Mouse (Mus musculus) spleen, adult 2 months (tissue): Measurements from ENCODE around the gene Crybb3. TPM values are rescaled to one million over a fixed set of nuclear protein-coding genes. Genes with fewer than 3 reads are reported as not detected.

ENCODE experiments used
- DNase-seq, 2 experiments: peaks; one replicate each; pipeline versions ENCODE4 v3.0.0 to v3.0.0-alpha.2; 2012 to 2021; ENCODE audit warnings: low spot score in 2 of 2, low read depth in 1 of 2
- H3K27ac ChIP-seq: fragments of 200-500 bp; 2 replicates; pipeline ENCODE4 v1.5.1; 2012; ENCODE audit warnings: low read length, inconsistent platforms; ENCODE audit not compliant: insufficient read depth
- H3K27me3 ChIP-seq: fragments of 200-500 bp; 2 replicates; pipeline ENCODE4 v1.6.1; 2012; ENCODE audit warnings: mild to moderate bottlenecking, moderate library complexity, low read length, inconsistent platforms; ENCODE audit not compliant: control insufficient read depth, insufficient read depth
- H3K36me3 ChIP-seq: fragments of 200-500 bp; 2 replicates; pipeline ENCODE4 v1.6.1; 2012; ENCODE audit warnings: mild to moderate bottlenecking, low read length, inconsistent platforms; ENCODE audit not compliant: control insufficient read depth, insufficient read depth
- H3K4me1 ChIP-seq: fragments of 200-500 bp; 2 replicates; pipeline ENCODE4 v1.6.1; 2011; ENCODE audit warnings: inconsistent platforms; ENCODE audit not compliant: control insufficient read depth, insufficient read depth, insufficient read length
- H3K4me3 ChIP-seq: fragments of 200-500 bp; 2 replicates; pipeline ENCODE4 v1.5.1; 2011; ENCODE audit warnings: mild to moderate bottlenecking, inconsistent platforms; ENCODE audit not compliant: insufficient read depth, insufficient read length; ENCODE audit errors: extremely low read depth
- CTCF ChIP-seq: fragments of 200-500 bp; IDR thresholded peaks from 2 replicates; pipeline ENCODE4 v1.5.1; 2011; ENCODE audit warnings: mild to moderate bottlenecking, inconsistent platforms; ENCODE audit not compliant: insufficient read depth, insufficient read length, insufficient replicate concordance; ENCODE audit errors: extremely low read depth
- POLR2A ChIP-seq: fragments of 200-500 bp; IDR thresholded peaks from 2 replicates; pipeline ENCODE4 v1.6.1; 2011; ENCODE audit warnings: low read depth, low read length, inconsistent platforms
- WGBS: fragments of 180-500 bp; shearing (Covaris S2); methylation state at CpG from one replicate; pipeline ENCODE4 v1.1.7; 2018; 5-methylcytosine and 5-hydroxymethylcytosine counted together
- polyA plus RNA-seq: library from polyadenylated mRNA; depleted of rRNA; stranded (reverse); fragments of >200 nt; gene quantifications from 2 replicates; pipeline ENCODE4 v1.2.3, GENCODE M21; 2012

Crybb3 gene
- polyA plus RNA-seq, 1 experiment: 1.7 TPM

DNA sequence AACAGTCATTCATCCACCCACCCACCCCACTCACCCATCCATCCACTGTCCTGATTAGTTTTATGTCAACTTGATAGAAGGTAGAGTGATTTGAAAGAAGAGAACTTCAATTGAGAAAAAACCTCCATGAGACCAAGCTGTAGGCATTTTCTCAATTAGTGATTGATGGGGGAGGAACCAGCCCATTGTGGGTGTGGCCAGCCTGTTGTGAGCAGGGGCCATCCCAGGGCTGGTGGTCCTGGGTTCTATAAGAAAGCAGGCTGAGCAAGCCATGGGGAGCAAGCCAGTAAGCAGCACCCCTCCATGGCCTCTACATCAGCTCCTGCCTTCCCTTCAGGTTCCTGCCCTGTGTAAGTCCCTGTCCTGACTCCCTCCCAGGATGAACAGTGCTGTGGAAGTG is 11.4 kb downstream of the Crybb3 start, which contains the start of gene Crybb2:
Gene Crybb2, minus strand, starts transcription at position 101 of the 400 bp plus-strand sequence.
- DNase-seq: no peak
- Histone ChIP-seq H3K36me3 (no peaks in the 10 kb centered on the region), H3K27me3 (no peaks in the 10 kb centered on the region), H3K4me3 (no peak within 1 kb of the TSS), H3K4me1 (no peaks in the 10 kb centered on the region), H3K27ac (no peak within 1 kb of the TSS)
- no peak for TF ChIP-seq CTCF
- no peak for TF ChIP-seq POLR2A

DNA sequence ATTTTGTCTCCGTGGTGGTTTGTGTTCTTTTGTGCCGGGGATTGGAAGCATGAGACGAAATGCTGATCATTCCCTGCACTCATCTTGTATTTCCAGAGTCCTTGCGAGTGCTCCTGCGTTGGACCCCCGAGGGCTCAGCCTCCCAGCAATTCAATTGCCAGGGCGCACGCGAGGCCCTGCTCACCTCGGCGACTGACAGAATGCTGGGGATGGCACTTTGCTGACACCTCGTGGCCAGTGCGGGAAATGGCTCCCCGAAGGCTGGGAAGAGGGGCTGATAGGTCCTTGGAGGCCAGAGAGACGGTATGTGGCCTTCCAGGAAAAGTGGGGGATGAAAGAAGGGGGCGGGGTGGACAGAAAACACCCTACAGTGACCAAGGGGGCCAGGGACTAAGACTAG is 27.1 kb downstream of the Crybb3 start:
- WGBS: 10% methylated on average over 16 of the region's 16 CpGs
- H3K36me3 ChIP-seq: no peaks in the 10 kb centered on the region
- no peak overlapping the region for H3K27ac ChIP-seq
- no peak overlapping the region for H3K4me3 ChIP-seq
- TF ChIP-seq CTCF (peak; percentile 98), POLR2A (no peak)
- H3K4me1 ChIP-seq: no peaks in the 10 kb centered on the region
- DNase-seq: peak; percentile 9 to 63
- no peaks in the 10 kb centered on the region for H3K27me3 ChIP-seq

DNA sequence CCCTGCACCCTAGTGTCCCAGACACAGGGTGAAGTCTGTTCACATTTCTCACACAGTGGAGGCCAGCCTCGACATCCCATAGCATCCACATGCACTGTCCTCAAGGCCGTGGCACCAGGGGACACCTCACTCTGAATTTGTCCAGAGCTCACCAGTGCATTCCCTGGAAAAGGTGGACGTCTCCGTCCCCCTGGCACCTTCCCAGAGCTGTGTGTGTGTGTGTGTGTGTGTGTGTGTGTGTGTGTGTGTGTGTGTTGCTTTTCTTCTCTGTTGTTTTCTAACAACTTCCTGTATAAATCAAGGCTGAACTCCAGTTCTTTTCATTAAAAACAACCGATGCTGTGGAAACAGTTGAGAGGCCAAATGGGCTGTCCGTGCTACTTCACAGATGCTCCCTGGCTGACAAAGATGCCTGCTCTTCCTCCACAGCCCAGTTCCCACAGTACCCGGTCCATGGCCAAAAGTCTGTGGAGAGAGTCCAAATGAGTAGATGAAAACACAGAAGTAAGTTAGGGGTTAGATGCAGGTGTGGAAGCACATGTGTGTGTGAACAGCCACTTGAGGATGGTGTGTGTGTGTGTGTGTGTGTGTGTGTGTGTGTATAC is 30.7 kb downstream of the Crybb3 start:
- no peak for DNase-seq
- Histone ChIP-seq H3K36me3 (no peaks in the 10 kb centered on the region), H3K4me1 (no peaks in the 10 kb centered on the region), H3K4me3 (no peak overlapping the region), H3K27me3 (no peaks in the 10 kb centered on the region), H3K27ac (no peak overlapping the region)
- TF ChIP-seq CTCF: no peak
- TF ChIP-seq POLR2A: no peak
- WGBS: 72% methylated on average over 7 of the region's 7 CpGs

- no peak for TF ChIP-seq POLR2A
- TF ChIP-seq CTCF: no peak
- no peaks in the 10 kb centered on the region for H3K27me3 ChIP-seq
- no peaks in the 10 kb centered on the region for H3K36me3 ChIP-seq
- DNase-seq: no peak
- H3K27ac ChIP-seq: no peak overlapping the region
- no peaks in the 10 kb centered on the region for H3K4me1 ChIP-seq
- H3K4me3 ChIP-seq: no peak overlapping the region
Measured at GRCm38 (mm10) chr5:113049876-113050275, 31.5 kb downstream of the Crybb3 start.

GRCm38 (mm10) chr5:113045511-113046273 is 35.7 kb downstream of the Crybb3 start:
- no peaks in the 10 kb centered on the region for H3K4me1 ChIP-seq
- no peak for DNase-seq
- no peaks in the 10 kb centered on the region for H3K27me3 ChIP-seq
- no peaks in the 10 kb centered on the region for H3K36me3 ChIP-seq
- TF ChIP-seq CTCF (no peak), POLR2A (no peak)
- H3K27ac ChIP-seq: no peak overlapping the region
- WGBS: 91% methylated on average over 10 of the region's 10 CpGs
- no peak overlapping the region for H3K4me3 ChIP-seq

GRCm38 (mm10) chr5:113043531-113043930 is 37.9 kb downstream of the Crybb3 start:
- WGBS: 83% methylated on average over 8 of the region's 8 CpGs

DNA sequence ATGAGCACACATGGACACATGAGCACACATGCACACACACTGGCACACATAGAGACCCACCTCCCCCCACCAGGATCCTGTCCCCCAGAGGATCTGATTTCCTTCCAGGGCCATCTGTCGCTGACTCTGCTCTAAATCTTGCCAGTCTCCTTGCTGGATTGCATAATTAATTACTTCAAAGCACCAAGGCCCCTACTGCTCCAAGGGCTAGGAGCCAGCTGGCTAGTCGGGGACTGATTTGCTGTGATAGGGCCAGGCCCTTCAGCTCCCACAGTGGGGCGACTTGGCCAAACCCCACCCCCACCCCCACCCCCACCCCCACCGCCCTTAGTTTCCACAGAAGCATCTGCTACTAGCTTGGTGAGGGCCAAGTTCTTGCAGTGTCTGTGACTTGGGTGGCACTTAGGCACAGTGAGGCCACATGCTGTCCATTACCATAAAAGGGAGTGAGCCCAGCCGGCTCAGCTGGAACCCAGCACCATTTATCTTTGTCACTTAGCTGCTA is 39.8 kb downstream of the Crybb3 start:
- no peaks in the 10 kb centered on the region for H3K27me3 ChIP-seq
- H3K27ac ChIP-seq: no peak overlapping the region
- no peak for DNase-seq
- H3K36me3 ChIP-seq: no peaks in the 10 kb centered on the region
- TF ChIP-seq POLR2A: no peak
- TF ChIP-seq CTCF: no peak
- H3K4me3 ChIP-seq: no peak overlapping the region
- no peaks in the 10 kb centered on the region for H3K4me1 ChIP-seq
- 68% methylated on average over 5 of the region's 5 CpGs for WGBS

More at GRCm38 (mm10) chr5:113043531-113043930, 37.9 kb downstream of the Crybb3 start:
- H3K4me3 ChIP-seq: no peak overlapping the region
- no peak for DNase-seq
- TF ChIP-seq CTCF: no peak
- no peak for TF ChIP-seq POLR2A
- no peak overlapping the region for H3K27ac ChIP-seq
- H3K4me1 ChIP-seq: no peaks in the 10 kb centered on the region
- H3K27me3 ChIP-seq: no peaks in the 10 kb centered on the region
- no peaks in the 10 kb centered on the region for H3K36me3 ChIP-seq
